Mouse (Mus musculus) bone marrow, adult 2 months (tissue): ENCODE measurements around the gene Acd. TPM values are rescaled to one million over a fixed set of nuclear protein-coding genes. Genes with fewer than 3 reads are reported as not detected.

Source experiments
- H3K27ac ChIP-seq: fragments of 200-500 bp; 2 replicates; pipeline ENCODE4 v1.5.1; 2012; ENCODE audit warnings: low read depth, mild to moderate bottlenecking, control low read depth, inconsistent platforms, low read length; ENCODE audit not compliant: control insufficient read depth, poor library complexity, insufficient read depth
- H3K4me1 ChIP-seq: fragments of 200-500 bp; 2 replicates; pipeline ENCODE4 v1.6.1; 2011; ENCODE audit warnings: low read length; ENCODE audit not compliant: control insufficient read depth, insufficient read depth
- H3K4me3 ChIP-seq: fragments of 200-500 bp; replicated peaks from 2 replicates; pipeline ENCODE3; 2011; ENCODE audit warnings: mild to moderate bottlenecking, low read depth, low read length, control low read depth; ENCODE audit not compliant: control insufficient read depth
- CTCF ChIP-seq: fragments of 200-500 bp; IDR thresholded peaks from 2 replicates; pipeline ENCODE4 v1.5.1; 2011; ENCODE audit warnings: low read length, control low read depth; ENCODE audit not compliant: control insufficient read depth, insufficient read depth
- POLR2A ChIP-seq: fragments of 200-500 bp; IDR thresholded peaks from 2 replicates; pipeline ENCODE4 v1.6.1; 2011; ENCODE audit warnings: low read depth, mild to moderate bottlenecking, control low read depth, low read length, borderline replicate concordance; ENCODE audit not compliant: control insufficient read depth
- WGBS: fragments of 180-500 bp; shearing (Covaris S2); methylation state at CpG from one replicate; pipeline ENCODE4 v1.1.7; 2018; 5-methylcytosine and 5-hydroxymethylcytosine counted together
- polyA plus RNA-seq: library from polyadenylated mRNA; stranded (reverse); fragments of >200 nt; gene quantifications from 2 replicates; pipeline ENCODE4 v1.2.4, GENCODE M21; 2011; ENCODE audit warnings: low replicate concordance; ENCODE audit not compliant: missing spikeins, insufficient read depth, insufficient read length

The Acd gene
- polyA plus RNA-seq, 1 experiment: 33.4 TPM

DNA sequence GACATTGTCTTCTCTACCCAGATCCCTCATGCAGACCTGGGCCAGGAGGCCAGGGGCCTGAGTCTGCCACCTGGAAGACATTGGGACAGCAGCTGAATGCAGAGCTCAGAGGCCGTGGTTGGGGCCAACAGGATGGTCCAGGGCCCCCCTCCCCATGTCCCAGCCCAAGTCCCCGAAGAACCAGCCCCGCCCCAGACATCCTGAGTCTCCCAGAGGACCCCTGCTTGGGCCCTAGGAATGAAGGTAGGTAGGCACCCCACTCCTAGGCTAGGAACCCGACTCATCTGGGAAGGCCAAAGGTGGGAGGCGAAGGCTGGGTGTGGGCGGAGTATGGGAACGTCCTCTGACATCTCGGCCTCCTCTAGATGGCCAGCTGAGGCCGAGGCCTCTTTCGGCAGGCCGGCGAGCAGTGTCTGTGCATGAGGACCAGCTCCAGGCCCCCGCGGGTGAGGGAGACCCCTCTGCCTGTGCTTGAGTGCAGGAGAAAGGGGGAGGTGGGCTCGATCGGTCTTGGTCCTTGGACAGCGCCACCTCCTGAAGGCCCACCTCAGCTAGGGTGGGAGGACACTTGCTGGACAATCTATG lies 3.6 kb downstream of the Acd start:
- Histone ChIP-seq H3K4me3 (no peak overlapping the region), H3K27ac (no peak overlapping the region), H3K4me1 (peaks cover 1% of the 10 kb centered on the region; the same call in 1 of the 2 replicates)
- TF ChIP-seq CTCF: no peak
- TF ChIP-seq POLR2A: no peak
- 89% methylated on average over 17 of the region's 17 CpGs for WGBS

DNA sequence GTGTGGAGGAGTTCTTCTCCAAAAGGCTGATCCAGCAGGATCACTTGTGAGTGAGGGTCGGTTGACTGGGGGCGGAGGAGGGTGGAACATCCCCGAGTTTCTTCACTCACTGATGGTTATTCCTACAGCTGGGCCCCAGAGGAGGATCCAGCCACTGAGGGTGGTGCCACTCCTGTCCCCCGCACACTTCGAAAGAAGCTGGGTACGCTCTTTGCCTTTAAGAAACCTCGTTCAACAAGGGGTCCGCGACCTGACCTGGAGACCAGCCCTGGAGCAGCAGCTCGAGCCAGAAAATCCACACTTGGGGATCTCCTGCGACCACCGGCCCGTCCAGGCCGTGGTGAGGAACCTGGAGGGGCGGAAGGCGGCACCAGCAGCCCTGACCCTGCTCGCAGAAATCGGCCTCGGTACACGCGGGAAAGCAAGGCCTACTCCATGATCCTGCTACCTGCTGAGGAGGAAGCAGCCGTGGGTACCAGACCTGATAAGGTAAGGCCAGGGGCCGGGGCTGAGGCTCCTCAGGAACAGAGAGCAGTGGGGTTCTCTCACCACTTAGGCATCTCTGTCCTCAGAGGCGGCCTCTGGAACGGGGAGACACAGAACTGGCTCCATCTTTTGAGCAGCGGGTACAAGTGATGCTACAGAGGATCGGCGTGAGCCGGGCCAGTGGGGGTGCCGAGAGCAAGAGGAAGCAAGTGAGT lies 5.7 kb downstream of the Acd start:
- Histone ChIP-seq H3K4me3 (no peak overlapping the region), H3K27ac (no peak overlapping the region), H3K4me1 (no peaks in the 10 kb centered on the region)
- TF ChIP-seq CTCF: no peak
- no peak for TF ChIP-seq POLR2A
- WGBS: 85% methylated on average over 30 of the region's 30 CpGs

DNA sequence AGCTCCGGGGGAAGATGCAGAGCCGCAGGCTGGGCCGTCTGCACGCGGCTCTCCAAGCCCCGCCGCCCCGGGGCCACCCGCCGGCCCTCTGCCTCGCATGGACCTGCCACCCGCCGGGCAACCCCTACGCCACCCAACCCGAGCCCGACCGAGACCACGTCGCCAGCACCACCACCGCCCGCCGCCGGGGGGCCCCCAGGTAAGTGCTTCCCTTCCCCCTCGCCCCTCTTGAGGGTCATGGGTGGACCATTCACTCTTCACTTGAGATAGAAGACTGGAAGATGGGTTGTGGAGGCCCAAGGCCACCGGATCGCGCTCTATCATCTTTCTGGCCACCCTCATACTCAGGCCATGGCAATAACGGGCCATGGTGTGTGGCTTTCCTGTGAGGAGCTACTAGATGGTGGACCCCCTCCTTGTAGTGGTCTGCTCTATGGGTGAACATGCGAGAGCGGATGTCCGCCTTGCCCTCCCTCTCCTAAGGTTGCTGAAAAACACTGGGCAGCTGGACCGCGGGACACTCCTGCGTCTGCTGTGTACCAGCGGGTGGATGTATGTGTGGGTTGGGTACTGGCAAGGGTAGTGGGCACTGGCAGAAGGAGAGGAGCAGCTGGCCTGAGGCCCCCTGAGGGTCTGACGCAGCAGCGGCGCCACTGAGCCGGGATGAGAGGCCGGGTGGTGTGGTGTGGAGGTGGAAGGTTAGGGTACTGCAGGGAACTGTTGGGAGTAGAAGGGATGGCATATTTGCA lies 6.7 kb downstream of the Acd start:
- H3K4me1 ChIP-seq: no peaks in the 10 kb centered on the region
- TF ChIP-seq CTCF (no peak), POLR2A (no peak)
- H3K27ac ChIP-seq: no peak overlapping the region
- H3K4me3 ChIP-seq: no peak overlapping the region
- WGBS: 92% methylated on average over 40 of the region's 40 CpGs

DNA sequence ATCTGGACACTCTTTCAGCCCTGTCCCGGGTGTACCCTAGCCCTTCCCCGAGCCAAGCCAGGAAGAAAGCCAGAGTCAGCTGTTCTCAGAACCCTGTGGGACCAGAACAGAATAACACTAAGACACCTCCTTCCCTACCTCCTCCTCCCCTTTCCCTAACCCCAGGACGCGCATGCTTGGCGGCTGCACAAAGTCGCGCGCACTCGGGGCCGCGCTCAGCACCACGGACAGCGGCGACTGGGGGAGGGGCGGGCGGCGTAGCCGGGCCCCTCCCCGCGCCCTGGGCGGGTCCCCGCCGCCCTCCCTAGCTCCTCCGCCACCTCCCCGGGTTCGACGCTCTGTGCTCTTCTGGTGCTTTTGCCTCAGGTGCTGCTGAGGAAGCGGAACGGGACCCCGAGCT lies 7.3 kb downstream of the Acd start:
- TF ChIP-seq POLR2A (no peak), CTCF (no peak)
- no peaks in the 10 kb centered on the region for H3K4me1 ChIP-seq
- 88% methylated on average over 29 of the region's 30 CpGs for WGBS
- no peak overlapping the region for H3K27ac ChIP-seq
- no peak overlapping the region for H3K4me3 ChIP-seq

DNA sequence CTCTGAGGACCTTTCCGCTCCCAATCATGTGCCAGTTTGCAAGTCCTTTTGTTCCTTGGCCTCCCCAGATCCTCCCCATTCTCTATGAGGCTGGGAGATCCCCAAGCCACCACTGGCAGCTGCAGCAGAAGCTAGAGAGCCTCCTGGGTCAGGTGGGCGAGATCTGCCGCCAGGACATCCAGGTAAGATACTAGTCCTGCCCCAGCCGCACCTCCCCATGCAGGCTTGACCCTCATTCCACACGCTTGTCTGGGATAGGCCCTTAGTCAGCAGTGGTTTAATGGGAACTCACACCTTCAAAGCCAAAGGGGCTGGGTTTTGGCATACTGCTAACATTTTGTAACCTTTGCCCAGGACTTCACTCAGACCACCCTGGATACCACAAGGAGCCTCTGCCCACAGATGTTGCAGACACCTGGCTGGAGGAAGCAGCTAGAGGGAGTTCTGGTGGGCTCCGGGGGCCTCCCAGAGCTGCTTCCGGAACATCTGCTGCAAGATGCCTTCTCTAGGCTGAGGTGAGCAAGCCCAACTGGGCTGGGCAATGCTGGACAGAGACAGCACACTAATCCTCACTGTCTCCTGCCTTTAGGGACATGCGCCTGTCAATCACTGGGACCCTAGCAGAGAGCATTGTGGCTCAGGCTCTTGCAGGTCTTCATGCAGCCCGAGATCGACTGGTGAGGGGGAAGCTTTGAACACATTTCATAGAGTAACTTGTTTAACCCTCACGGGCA lies 8.3 kb downstream of the Acd start:
- TF ChIP-seq POLR2A (no peak), CTCF (no peak)
- Histone ChIP-seq H3K4me3 (no peak overlapping the region), H3K4me1 (no peaks in the 10 kb centered on the region), H3K27ac (no peak overlapping the region)
- 83% methylated on average over 11 of the region's 11 CpGs for WGBS

DNA sequence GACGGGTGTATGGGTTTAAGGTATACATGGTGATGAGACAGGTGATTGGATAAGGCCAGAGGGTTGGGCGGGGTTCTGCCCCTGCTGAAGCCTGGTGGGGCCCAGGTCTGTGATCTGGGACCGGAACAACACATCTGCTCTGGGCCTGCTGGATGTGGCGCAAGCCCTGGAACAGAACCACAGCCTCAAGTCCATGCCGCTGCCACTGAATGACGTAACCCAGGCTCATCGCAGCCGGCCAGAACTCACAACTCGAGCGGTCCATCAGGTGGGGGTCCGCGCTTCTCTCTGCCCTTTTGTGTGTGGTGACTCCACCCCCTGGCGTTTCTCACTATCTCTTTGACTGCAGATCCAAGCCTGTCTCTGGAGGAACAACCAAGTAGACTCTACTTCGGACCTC lies 9.9 kb downstream of the Acd start:
- WGBS: 60% methylated on average over 14 of the region's 14 CpGs
- Histone ChIP-seq H3K4me3 (no peak overlapping the region), H3K27ac (no peak overlapping the region; the same call in 1 of the 2 replicates), H3K4me1 (no peaks in the 10 kb centered on the region; the same call in 1 of the 2 replicates)
- TF ChIP-seq POLR2A: no peak
- no peak for TF ChIP-seq CTCF

DNA sequence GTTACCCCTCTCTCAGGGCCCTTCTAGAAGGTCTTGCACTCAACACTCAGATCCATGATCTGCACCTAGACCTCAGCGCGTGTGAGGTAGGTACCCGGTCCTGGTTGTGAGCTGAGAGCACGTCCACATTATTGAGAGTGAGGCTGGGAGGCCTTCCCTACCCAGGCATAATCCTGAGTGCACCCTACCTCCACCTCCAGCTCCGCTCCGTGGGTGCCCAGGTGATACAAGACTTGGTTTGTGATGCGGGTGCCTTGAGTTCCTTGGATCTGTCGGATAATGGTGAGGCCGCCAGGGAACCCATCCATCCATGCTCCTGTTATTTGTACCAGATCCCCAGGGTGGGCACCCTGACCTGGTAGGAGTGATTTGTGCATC lies 10.9 kb downstream of the Acd start:
- no peak overlapping the region for H3K4me3 ChIP-seq
- WGBS: 94% methylated on average over 9 of the region's 9 CpGs
- H3K27ac ChIP-seq: no peak overlapping the region
- no peaks in the 10 kb centered on the region; the same call in 1 of the 2 replicates for H3K4me1 ChIP-seq
- TF ChIP-seq CTCF: no peak
- TF ChIP-seq POLR2A: no peak
